Mouse (Mus musculus) inflammation-experienced regulatory T-cells, adult 6 months (primary cell): ENCODE data around the gene Snrnp70. TPM values are rescaled to one million over a fixed set of nuclear protein-coding genes. Genes with fewer than 3 reads are reported as not detected.
"Not testable (repeated sequence)": the region's sequence is repeated elsewhere in the genome, so short reads cannot be mapped to it uniquely, and the experiment has no call there.

Experiments
- ATAC-seq: one replicate; pipeline ENCODE4 v1.8.0; 2017
- polyA plus RNA-seq, 3 experiments: library from polyadenylated mRNA; unstranded; fragments of 100-300 nt; shearing (Covaris generic); gene quantifications; one replicate each; pipeline ENCODE4 v1.2.1; 2017

Gene Snrnp70
- polyA plus RNA-seq, 3 experiments from 2014 or later = 72.4 to 131 (median 77.7) TPM

- ATAC-seq = peak; percentile 84
These were observed 28.3 kb downstream of the Snrnp70 start for GRCm38 (mm10) chr7:45367020-45367880.

- no peak for ATAC-seq
These were observed 28.9 kb downstream of the Snrnp70 start, which contains the start of gene Ppfia3 for GRCm38 (mm10) chr7:45366652-45367019. Gene Ppfia3 (minus strand): TSS chr7:45367019.

- no peak for ATAC-seq
These were observed 29.5 kb downstream of the Snrnp70 start for GRCm38 (mm10) chr7:45365742-45366651.

- no peak for ATAC-seq
These were observed 31.6 kb downstream of the Snrnp70 start for GRCm38 (mm10) chr7:45363983-45364382.

- no peak for ATAC-seq
These were observed 32.7 kb downstream of the Snrnp70 start for GRCm38 (mm10) chr7:45362801-45363200.

GRCm38 (mm10) chr7:45361243-45361804 lies 34.2 kb downstream of the Snrnp70 start:
- ATAC-seq = peak; percentile 88

GRCm38 (mm10) chr7:45360404-45361125 lies 35.0 kb downstream of the Snrnp70 start:
- ATAC-seq = no peak

GRCm38 (mm10) chr7:45359081-45359480 lies 36.5 kb downstream of the Snrnp70 start:
- ATAC-seq = not testable (repeated sequence)

- ATAC-seq = no peak
These were observed 39.5 kb downstream of the Snrnp70 start for GRCm38 (mm10) chr7:45356087-45356486.

- no peak for ATAC-seq
These were observed 40.1 kb downstream of the Snrnp70 start for GRCm38 (mm10) chr7:45355318-45356020.

- ATAC-seq = no peak
These were observed 42.5 kb downstream of the Snrnp70 start for GRCm38 (mm10) chr7:45353041-45353440.

GRCm38 (mm10) chr7:45346905-45347304 lies 48.6 kb downstream of the Snrnp70 start:
- no peak for ATAC-seq

- ATAC-seq = no peak
These were observed 52.0 kb downstream of the Snrnp70 start for GRCm38 (mm10) chr7:45343543-45343942.

GRCm38 (mm10) chr7:45342081-45342480 lies 53.5 kb downstream of the Snrnp70 start:
- no peak for ATAC-seq

- ATAC-seq = peak; percentile 84
These were observed 54.2 kb downstream of the Snrnp70 start for GRCm38 (mm10) chr7:45341303-45341702.

- ATAC-seq = no peak
These were observed 54.9 kb downstream of the Snrnp70 start for GRCm38 (mm10) chr7:45340669-45341068.

- no peak for ATAC-seq
These were observed 55.5 kb downstream of the Snrnp70 start for GRCm38 (mm10) chr7:45340066-45340442.

GRCm38 (mm10) chr7:45339410-45340065 lies 56.0 kb downstream of the Snrnp70 start:
- ATAC-seq = peak; percentile 20

- no peak for ATAC-seq
These were observed 57.2 kb downstream of the Snrnp70 start for GRCm38 (mm10) chr7:45338161-45338911.

- ATAC-seq = no peak
These were observed 58.1 kb downstream of the Snrnp70 start for GRCm38 (mm10) chr7:45337469-45337868.
